Mouse (Mus musculus): Measurements from ENCODE around the gene Cdh13.

DNA sequence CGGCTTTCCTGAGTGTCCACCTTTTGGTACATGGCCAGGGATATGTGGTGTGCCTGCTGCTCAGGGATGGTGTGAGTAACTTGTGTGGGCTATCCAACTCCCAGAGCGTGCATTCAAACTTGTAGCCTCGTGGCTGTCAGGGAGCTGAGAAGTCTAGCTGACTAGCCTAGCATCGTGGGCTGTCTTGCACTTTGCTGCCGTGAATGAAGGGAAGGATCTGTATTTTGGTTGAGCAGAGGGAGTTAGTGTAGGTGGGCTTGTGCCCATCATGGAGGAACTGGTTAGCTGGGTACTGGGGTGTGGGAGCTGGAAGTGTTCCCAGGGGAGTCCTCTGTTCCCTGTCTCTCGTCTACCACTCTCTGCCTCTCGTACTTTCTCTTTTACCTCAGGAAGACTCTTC, 74.1 kb downstream of the Cdh13 start:
- no peak for TF ChIP-seq GATA1 (IDR thresholded peaks at IDR 0.05; ENCODE audit: borderline replicate concordance, low read length)
- TF ChIP-seq FLI1 (IDR thresholded peaks at IDR 0.05; ENCODE audit: low read length), result no peak

Measured in megakaryocyte, embryonic 14.5 days (primary cell).